9 mouse cellular contexts compared by ENCODE assay signal in the genomic region with DNA sequence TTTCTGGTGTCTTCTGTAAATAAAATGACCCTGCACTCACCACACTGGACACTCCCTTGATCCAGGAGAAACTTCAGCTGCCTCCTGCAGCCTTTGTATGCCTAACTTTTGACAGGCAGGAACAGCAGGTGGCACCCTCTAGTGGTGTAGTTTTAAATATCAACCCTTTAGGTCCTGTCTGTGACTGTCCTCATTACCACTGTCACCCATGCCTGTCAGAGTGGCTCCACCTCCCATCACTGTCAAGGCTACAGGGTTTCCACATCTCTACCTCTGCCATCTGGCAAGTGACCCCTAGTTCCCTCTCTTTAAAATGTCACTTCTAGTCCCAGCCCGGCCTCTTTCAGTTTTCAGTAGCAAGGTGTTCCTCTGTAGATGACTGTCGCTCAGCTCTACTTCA.
DNase-seq lines count a peak whose midpoint lies in the region; ATAC-seq and TF ChIP-seq lines count a peak whose summit lies in the region.
"Had no signal": no experiment of that assay in that cellular context is flagged by ENCODE, and none has a peak within 500 bp of the region (broad histone marks: within the 10 kb centered on the region; RNA-seq: fewer than 3 reads in every experiment).

No protein-coding gene starts in this region.

- peak; percentile 63 for ATAC-seq in heart, embryonic 16.5 days (replicated peaks; ENCODE audit: extremely low read depth, insufficient read depth, low FRiP score)
- peak; percentile 65 for ATAC-seq in lung, embryonic 14.5 days (ENCODE audit: insufficient read depth)

- whole genome bisulfite sequencing in heart, embryonic 10.5 days, result 79% methylated on average over 2 of the region's 2 CpGs
- WGBS in heart, embryonic 16.5 days, result 73% methylated on average over 2 of the region's 2 CpGs
- WGBS in lung, embryonic 14.5 days, result 65% methylated on average over 2 of the region's 2 CpGs

- H3K27ac ChIP-seq in heart, embryonic 10.5 days, result no peak overlapping the region
- no peak overlapping the region; the same call in 1 of the 2 replicates for H3K27ac ChIP-seq in heart, embryonic 16.5 days (ENCODE audit: low read length)
- H3K27ac ChIP-seq in lung, embryonic 14.5 days (ENCODE audit: low read depth), result no peak overlapping the region
- H3K27ac ChIP-seq: hindbrain, embryonic 15.5 days had no signal

- no peaks in the 10 kb centered on the region for H3K36me3 ChIP-seq in heart, embryonic 10.5 days
- H3K36me3 ChIP-seq in heart, embryonic 16.5 days (ENCODE audit: control insufficient read depth, insufficient read depth), result no peaks in the 10 kb centered on the region
- no peaks in the 10 kb centered on the region for H3K36me3 ChIP-seq in lung, embryonic 14.5 days (ENCODE audit: insufficient read depth)
- H3K36me3 ChIP-seq: hindbrain, embryonic 15.5 days had no signal

- no peaks in the 10 kb centered on the region for H3K27me3 ChIP-seq in heart, embryonic 10.5 days (ENCODE audit: insufficient read depth, poor library complexity, severe bottlenecking)
- H3K27me3 ChIP-seq in heart, embryonic 16.5 days (ENCODE audit: control insufficient read depth, insufficient read depth, low read length), result no peaks in the 10 kb centered on the region
- H3K27me3 ChIP-seq in lung, embryonic 14.5 days (ENCODE audit: insufficient read depth, low read length), result no peaks in the 10 kb centered on the region
- H3K27me3 ChIP-seq: hindbrain, embryonic 15.5 days had no signal

- no peak overlapping the region for H3K9ac ChIP-seq in heart, embryonic 16.5 days (ENCODE audit: low read length)
- no peak overlapping the region for H3K9ac ChIP-seq in lung, embryonic 14.5 days
- H3K9ac ChIP-seq: hindbrain, embryonic 15.5 days had no signal

- peak; percentile 72 for TF ChIP-seq CTCF in lung, embryonic 14.5 days (IDR thresholded peaks at IDR 0.05; ENCODE audit: low read depth)

- H3K4me3 ChIP-seq in heart, embryonic 10.5 days, result no peak overlapping the region
- no peak overlapping the region for H3K4me3 ChIP-seq in heart, embryonic 16.5 days (ENCODE audit: low read length)
- H3K4me3 ChIP-seq in lung, embryonic 14.5 days (ENCODE audit: low read depth, low read length), result no peak overlapping the region
- H3K4me3 ChIP-seq: hindbrain, embryonic 15.5 days had no signal

- peak; percentile 92 for DNase-seq in heart, adult 11 months
- DNase-seq in heart, embryonic 10.5 days (ENCODE audit: low spot score), result no peak
- DNase-seq in adrenal gland, adult 8-10 months, result peak; percentile 64
- peak; percentile 63 for DNase-seq in embryo, embryonic 11 days
- DNase-seq in kidney, postnatal 36 days, result peak; percentile 63 to 68
- peak; percentile 82 for DNase-seq in lung, embryonic 14.5 days
- DNase-seq in spleen, adult 12 weeks (ENCODE audit: low spot score), result peak; percentile 45

- no peak overlapping the region for H3K4me2 ChIP-seq in heart, embryonic 16.5 days (ENCODE audit: low read depth, low read length)
- no peak overlapping the region for H3K4me2 ChIP-seq in lung, embryonic 14.5 days
- H3K4me2 ChIP-seq: hindbrain, embryonic 15.5 days had no signal

- peaks cover 61% of the 10 kb centered on the region for H3K4me1 ChIP-seq in heart, embryonic 10.5 days
- H3K4me1 ChIP-seq in heart, embryonic 16.5 days (ENCODE audit: control insufficient read depth, insufficient read depth, low read length), result peaks cover 25% of the 10 kb centered on the region
- no peaks in the 10 kb centered on the region for H3K4me1 ChIP-seq in lung, embryonic 14.5 days (ENCODE audit: insufficient read depth)
- H3K4me1 ChIP-seq: hindbrain, embryonic 15.5 days had no signal

- no peaks in the 10 kb centered on the region for H3K9me3 ChIP-seq in heart, embryonic 10.5 days
- H3K9me3 ChIP-seq in heart, embryonic 16.5 days (replicated peaks; ENCODE audit: control insufficient read depth, low read length), result no peaks in the 10 kb centered on the region
- H3K9me3 ChIP-seq in lung, embryonic 14.5 days (ENCODE audit: low read depth, low read length), result no peaks in the 10 kb centered on the region
- H3K9me3 ChIP-seq: hindbrain, embryonic 15.5 days had no signal
